Mouse (Mus musculus) liver, embryonic 14.5 days (tissue): ENCODE measurements around the gene Bbip1.

ENCODE experiments used
- CTCF ChIP-seq: IDR thresholded peaks from 2 replicates; pipeline ENCODE4 v1.5.1; 2016; ENCODE audit warnings: antibody characterized with exemption, low read depth, control low read depth
- EP300 ChIP-seq: IDR thresholded peaks from 2 replicates; pipeline ENCODE4 v1.6.1; 2016; ENCODE audit warnings: antibody characterized with exemption, low read depth

DNA sequence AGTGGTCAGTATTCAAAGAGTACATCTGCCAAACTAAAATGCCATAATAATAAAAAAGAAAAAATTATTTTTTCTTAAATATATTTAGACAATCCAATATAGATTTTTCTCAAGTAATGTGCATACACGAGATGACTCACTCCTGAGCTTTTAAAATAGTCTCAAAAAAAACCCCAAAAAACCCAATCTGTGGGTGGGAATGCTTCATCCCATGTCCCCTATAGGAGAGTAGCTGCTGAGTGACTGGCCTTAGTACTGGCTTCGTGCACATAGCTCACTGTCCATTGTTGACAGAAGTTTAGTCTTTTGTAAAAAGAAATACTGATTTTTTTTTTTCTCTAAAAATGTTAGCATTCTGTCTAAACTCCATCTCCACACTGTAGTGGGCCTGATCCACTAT, 46.1 kb upstream of the Bbip1 start:
- TF ChIP-seq CTCF (no peak), EP300 (no peak)
